Mouse (Mus musculus): ENCODE data around the gene Rab9b. TPM values are rescaled to one million over a fixed set of nuclear protein-coding genes. Genes with fewer than 3 reads are reported as not detected.

Gene Rab9b
- not detected in 2 replicates for total RNA-seq (2017)

- peak; percentile 73 for ATAC-seq (replicated peaks; ENCODE audit: low read depth, poor library complexity, severe bottlenecking)
Observed at GRCm38 (mm10) chrX:136868061-136869040, at the start of gene Rab9b. Rab9b (minus strand) TSS chrX:136868755.

GRCm38 (mm10) chrX:136904369-136904768 is 35.8 kb upstream of the Rab9b start:
- ATAC-seq (replicated peaks; ENCODE audit: low read depth, poor library complexity, severe bottlenecking), result no peak

GRCm38 (mm10) chrX:136895757-136896156 is 27.2 kb upstream of the Rab9b start:
- ATAC-seq (replicated peaks; ENCODE audit: low read depth, poor library complexity, severe bottlenecking), result peak; percentile 89; the same call in 1 of the 2 replicates

- peak; percentile 58; the same call in 1 of the 2 replicates for ATAC-seq (replicated peaks; ENCODE audit: low read depth, poor library complexity, severe bottlenecking)
Observed at GRCm38 (mm10) chrX:136850300-136850699, 18.3 kb downstream of the Rab9b start.

GRCm38 (mm10) chrX:136828610-136829009 is 39.9 kb downstream of the Rab9b start:
- ATAC-seq (replicated peaks; ENCODE audit: low read depth, poor library complexity, severe bottlenecking), result no peak

- ATAC-seq (replicated peaks; ENCODE audit: low read depth, poor library complexity, severe bottlenecking), result no peak
Observed at GRCm38 (mm10) chrX:136825016-136825415, 43.5 kb downstream of the Rab9b start.

GRCm38 (mm10) chrX:136822371-136822770 is 46.2 kb downstream of the Rab9b start, which contains the start of gene Plp1:
Plp1 (plus strand) TSS chrX:136822671.
- no peak for ATAC-seq (replicated peaks; ENCODE audit: low read depth, poor library complexity, severe bottlenecking)

- ATAC-seq (replicated peaks; ENCODE audit: low read depth, poor library complexity, severe bottlenecking), result peak; percentile 98
Observed at GRCm38 (mm10) chrX:136820250-136820649, 48.3 kb downstream of the Rab9b start.

- ATAC-seq (replicated peaks; ENCODE audit: low read depth, poor library complexity, severe bottlenecking), result no peak
Observed at GRCm38 (mm10) chrX:136819752-136820151, 48.8 kb downstream of the Rab9b start.

Other genes starting within 250 kb of the Rab9b start
- gene Tceal1, start 160.8 kb downstream of the Rab9b start, total RNA-seq (2017), result 2.5 and 5.3 TPM in 2 replicates
- gene Morf4l2, start 125.1 kb downstream of the Rab9b start, total RNA-seq (2017), result 569 and 640 TPM in 2 replicates
- gene Glra4, start 88.6 kb downstream of the Rab9b start, total RNA-seq (2017), result 0.09 TPM in 1 of 2 replicates, not detected in the other
- 0.53 and 0.69 TPM in 2 replicates for gene Plp1, start 46.1 kb downstream of the Rab9b start, total RNA-seq (2017)
- gene H2bfm, start 58.6 kb upstream of the Rab9b start, total RNA-seq (2017), result not detected in 2 replicates
- not detected in 2 replicates for gene Tmsb15b2, start 106.7 kb upstream of the Rab9b start, total RNA-seq (2017)
- 14.8 and 35.9 TPM in 2 replicates for gene Tmsb15l, start 108.1 kb upstream of the Rab9b start, total RNA-seq (2017)
- 5.6 and 12.8 TPM in 2 replicates for gene Tmsb15b1, start 108.1 kb upstream of the Rab9b start, total RNA-seq (2017)
- gene Zcchc18, start 124.4 kb upstream of the Rab9b start, total RNA-seq (2017), result 1.1 TPM in 1 of 2 replicates, not detected in the other
- 6.3 and 10.5 TPM in 2 replicates for gene Slc25a53, start 169.5 kb upstream of the Rab9b start, total RNA-seq (2017)
- gene Fam199x, start 180.8 kb upstream of the Rab9b start, total RNA-seq (2017), result 14.7 and 17.2 TPM in 2 replicates